Mouse (Mus musculus) monocyte, adult 2 months (primary cell): ENCODE measurements around the gene Srsy.
"Not testable (repeated sequence)": the region's sequence is repeated elsewhere in the genome, so short reads cannot be mapped to it uniquely, and the experiment has no call there.

Experiments
- DNase-seq, 2 experiments: peaks; one replicate each; pipeline ENCODE4 v3.0.0; 2022; ENCODE audit warnings: low spot score in 2 of 2, low read depth in 1 of 2

Gene Srsy

DNA sequence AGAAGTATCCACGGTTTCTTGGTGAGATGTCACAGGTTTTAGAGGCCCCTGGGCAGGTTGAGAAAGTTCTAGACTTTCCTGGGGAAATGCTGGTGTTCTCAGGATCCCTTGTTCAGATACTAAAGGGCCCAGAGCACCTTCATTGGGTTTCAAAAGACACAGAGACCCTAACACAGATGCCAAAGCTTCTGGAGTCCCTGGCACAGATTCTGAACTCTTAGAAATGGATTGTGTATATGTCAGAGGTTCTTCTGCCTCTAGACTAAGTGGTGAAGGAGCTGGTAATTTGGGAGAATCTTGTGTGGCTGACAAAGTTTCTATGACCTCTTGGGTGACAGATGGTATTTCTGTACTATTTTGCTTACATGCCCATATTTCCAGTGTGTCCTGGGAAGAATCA is at the start of gene Srsy:
TSS of gene Srsy (minus strand) at position 101 of the 400 bp plus-strand sequence.
- not testable (repeated sequence) for DNase-seq
